Mouse (Mus musculus): ENCODE data around the gene Mad2l1bp.

GRCm38 (mm10) chr17:46101906-46102305 is 51.4 kb downstream of the Mad2l1bp start:
- TF ChIP-seq GATA1 (IDR thresholded peaks at IDR 0.05; ENCODE audit: borderline replicate concordance, low read length) = no peak
- TF ChIP-seq FLI1 (IDR thresholded peaks at IDR 0.05; ENCODE audit: low read length) = no peak
